Mouse (Mus musculus) midbrain, embryonic 10.5 days (tissue): ENCODE data around the gene Chd6. TPM values are rescaled to one million over a fixed set of nuclear protein-coding genes. Genes with fewer than 3 reads are reported as not detected.
A peak's percentile ranks its signal among the peaks of the same experiment; 100 is the strongest.

Experiments
- DNase-seq: peaks from one replicate; pipeline ENCODE4 v3.0.0-alpha.2; 2017; ENCODE audit warnings: low spot score
- H3K27ac ChIP-seq: fragments of 300-500 bp; sonication (generic); replicated peaks from 2 replicates; pipeline ENCODE4 v1.5.1; 2016; ENCODE audit warnings: mild to moderate bottlenecking
- H3K27me3 ChIP-seq: fragments of 300-500 bp; sonication (generic); 2 replicates; pipeline ENCODE4 v1.6.1; 2016; ENCODE audit warnings: low read depth, mild to moderate bottlenecking; ENCODE audit not compliant: poor library complexity, severe bottlenecking
- H3K36me3 ChIP-seq: fragments of 300-500 bp; sonication (generic); 2 replicates; pipeline ENCODE4 v1.6.1; 2016; ENCODE audit warnings: mild to moderate bottlenecking, moderate library complexity
- H3K4me1 ChIP-seq: fragments of 300-500 bp; sonication (generic); 2 replicates; pipeline ENCODE4 v1.6.1; 2016
- H3K4me3 ChIP-seq: fragments of 300-500 bp; sonication (generic); 2 replicates; pipeline ENCODE4 v1.5.1; 2016; ENCODE audit warnings: mild to moderate bottlenecking, moderate library complexity
- H3K9me3 ChIP-seq: fragments of 300-500 bp; sonication (generic); replicated peaks from 2 replicates; pipeline ENCODE4 v1.6.1; 2016; ENCODE audit warnings: mild to moderate bottlenecking
- WGBS: fragments of 180-500 bp; shearing (Covaris S2); methylation state at CpG from one replicate; pipeline ENCODE4 v1.1.7; 2016; 5-methylcytosine and 5-hydroxymethylcytosine counted together
- polyA plus RNA-seq: library from polyadenylated mRNA; unstranded; fragments of >200 nt; fragmentation: Nextera tagmentation; extraction: Ambion mirVana; gene quantifications from 2 replicates; pipeline ENCODE4 v1.2.1, GENCODE M21; 2016

Chd6 gene
- 22.8 and 29.0 TPM in 2 replicates for polyA plus RNA-seq

GRCm38 (mm10) chr2:161108933-161109371 is at the start of gene Chd6:
Gene Chd6, minus strand, starts transcription at chr2:161109075.
- DNase-seq: peak; percentile 97
- H3K27me3 ChIP-seq: no peaks in the 10 kb centered on the region
- peak within 1 kb of the TSS; percentile 83 for H3K4me3 ChIP-seq
- under 1% methylated on average over 27 of the region's 27 CpGs for WGBS
- H3K4me1 ChIP-seq: peaks cover 25% of the 10 kb centered on the region
- peak within 1 kb of the TSS; percentile 98 for H3K27ac ChIP-seq
- H3K36me3 ChIP-seq: peaks cover 7% of the 10 kb centered on the region; the same call in 1 of the 2 replicates
- H3K9me3 ChIP-seq: no peaks in the 10 kb centered on the region

- Histone ChIP-seq H3K9me3 (no peaks in the 10 kb centered on the region), H3K27me3 (no peaks in the 10 kb centered on the region), H3K36me3 (no peaks in the 10 kb centered on the region), H3K27ac (no peak overlapping the region), H3K4me1 (peaks cover 15% of the 10 kb centered on the region), H3K4me3 (no peak overlapping the region)
- 79% methylated on average over 7 of the region's 7 CpGs for WGBS
- DNase-seq: no peak
Observed at GRCm38 (mm10) chr2:161150004-161150842, 41.3 kb upstream of the Chd6 start.

GRCm38 (mm10) chr2:161148428-161149020 is 39.6 kb upstream of the Chd6 start:
- Histone ChIP-seq H3K27me3 (no peaks in the 10 kb centered on the region), H3K4me1 (peaks cover 15% of the 10 kb centered on the region), H3K4me3 (no peak overlapping the region), H3K9me3 (no peaks in the 10 kb centered on the region), H3K36me3 (no peaks in the 10 kb centered on the region), H3K27ac (peak overlapping the region; percentile 47)
- WGBS: 48% methylated on average over 3 of the region's 3 CpGs
- DNase-seq: no peak

- Histone ChIP-seq H3K4me1 (peaks cover 15% of the 10 kb centered on the region), H3K4me3 (no peak overlapping the region), H3K36me3 (no peaks in the 10 kb centered on the region), H3K27me3 (no peaks in the 10 kb centered on the region), H3K27ac (peak overlapping the region; percentile 47), H3K9me3 (no peaks in the 10 kb centered on the region)
- DNase-seq: peak; percentile 60
- WGBS: 70% methylated on average over 4 of the region's 4 CpGs
Observed at GRCm38 (mm10) chr2:161147656-161148427, 39.0 kb upstream of the Chd6 start.

GRCm38 (mm10) chr2:161144799-161145198 is 35.9 kb upstream of the Chd6 start:
- H3K9me3 ChIP-seq: no peaks in the 10 kb centered on the region
- DNase-seq: no peak
- H3K4me3 ChIP-seq: no peak overlapping the region
- H3K4me1 ChIP-seq: peaks cover 15% of the 10 kb centered on the region
- no peaks in the 10 kb centered on the region for H3K27me3 ChIP-seq
- H3K27ac ChIP-seq: no peak overlapping the region
- WGBS: 85% methylated on average over 4 of the region's 4 CpGs
- H3K36me3 ChIP-seq: no peaks in the 10 kb centered on the region

GRCm38 (mm10) chr2:161138672-161139536 is 30.0 kb upstream of the Chd6 start:
- no peak overlapping the region for H3K4me3 ChIP-seq
- no peak for DNase-seq
- whole genome bisulfite sequencing: 78% methylated on average over 11 of the region's 11 CpGs
- no peaks in the 10 kb centered on the region for H3K27me3 ChIP-seq
- H3K36me3 ChIP-seq: no peaks in the 10 kb centered on the region
- H3K27ac ChIP-seq: no peak overlapping the region
- no peaks in the 10 kb centered on the region for H3K4me1 ChIP-seq
- H3K9me3 ChIP-seq: no peaks in the 10 kb centered on the region

GRCm38 (mm10) chr2:161136999-161137398 is 28.1 kb upstream of the Chd6 start:
- DNase-seq: no peak
- WGBS: 85% methylated on average over 3 of the region's 3 CpGs
- no peaks in the 10 kb centered on the region for H3K36me3 ChIP-seq

GRCm38 (mm10) chr2:161128367-161129111 is 19.7 kb upstream of the Chd6 start:
- Histone ChIP-seq H3K4me1 (no peaks in the 10 kb centered on the region), H3K27me3 (no peaks in the 10 kb centered on the region), H3K27ac (no peak overlapping the region), H3K4me3 (no peak overlapping the region), H3K36me3 (no peaks in the 10 kb centered on the region), H3K9me3 (no peaks in the 10 kb centered on the region)
- WGBS: 83% methylated on average over 10 of the region's 10 CpGs
- no peak for DNase-seq

More at GRCm38 (mm10) chr2:161136999-161137398, 28.1 kb upstream of the Chd6 start:
- no peaks in the 10 kb centered on the region for H3K9me3 ChIP-seq
- H3K27me3 ChIP-seq: no peaks in the 10 kb centered on the region
- no peak overlapping the region for H3K27ac ChIP-seq
- H3K4me3 ChIP-seq: no peak overlapping the region
- no peaks in the 10 kb centered on the region for H3K4me1 ChIP-seq

GRCm38 (mm10) chr2:161112011-161112410 is 3.1 kb upstream of the Chd6 start:
- Histone ChIP-seq H3K27ac (no peak overlapping the region), H3K36me3 (no peaks in the 10 kb centered on the region), H3K4me3 (no peak overlapping the region), H3K27me3 (no peaks in the 10 kb centered on the region), H3K9me3 (no peaks in the 10 kb centered on the region), H3K4me1 (peaks cover 20% of the 10 kb centered on the region)
- no peak for DNase-seq
- WGBS: 86% methylated on average over 5 of the region's 5 CpGs

- peak overlapping the region; percentile 83 for H3K4me3 ChIP-seq
- no peaks in the 10 kb centered on the region for H3K27me3 ChIP-seq
- 0% methylated on average over 25 of the region's 26 CpGs for WGBS
- H3K4me1 ChIP-seq: peaks cover 25% of the 10 kb centered on the region
- peaks cover 7% of the 10 kb centered on the region; the same call in 1 of the 2 replicates for H3K36me3 ChIP-seq
- DNase-seq: no peak
- no peaks in the 10 kb centered on the region for H3K9me3 ChIP-seq
- H3K27ac ChIP-seq: peak overlapping the region; percentile 98
Observed at GRCm38 (mm10) chr2:161109398-161109821, 535 bp upstream of the Chd6 start.

- Histone ChIP-seq H3K27me3 (no peaks in the 10 kb centered on the region), H3K4me3 (peak overlapping the region; percentile 83), H3K27ac (peak overlapping the region; percentile 98), H3K4me1 (peaks cover 28% of the 10 kb centered on the region), H3K36me3 (peaks cover 7% of the 10 kb centered on the region; the same call in 1 of the 2 replicates), H3K9me3 (no peaks in the 10 kb centered on the region)
- under 1% methylated on average over 74 of the region's 77 CpGs for WGBS
- DNase-seq: no peak
Observed at GRCm38 (mm10) chr2:161108085-161108927, 569 bp downstream of the Chd6 start.
